Mouse (Mus musculus): ENCODE data around the gene Frmd4a.

GRCm38 (mm10) chr2:4209234-4209633, 191.7 kb downstream of the Frmd4a start:
- no peak for TF ChIP-seq CTCF (IDR thresholded peaks at IDR 0.05; ENCODE audit: low read depth, low read length)
- TF ChIP-seq GATA1 (IDR thresholded peaks at IDR 0.05; ENCODE audit: borderline replicate concordance, low read length) = no peak
- TF ChIP-seq TAL1 (conservative IDR thresholded peaks at IDR 0.05; ENCODE audit: low read depth, low read length) = no peak
- TF ChIP-seq POLR2AphosphoS5 (IDR thresholded peaks at IDR 0.05; ENCODE audit: insufficient replicate concordance, low read depth, low read length) = no peak

Data from G1E (cell line).